Mouse (Mus musculus) hindlimb bud, embryonic 11.5 days (tissue): ENCODE data around the gene Insl6.

Experiments
- DNase-seq: peaks from one replicate; pipeline ENCODE4 v3.0.0-alpha.2; 2012; ENCODE audit warnings: low read depth, low spot score; ENCODE audit errors: extremely low spot score

Gene Insl6

GRCm38 (mm10) chr19:29292546-29292945 is 32.6 kb downstream of the Insl6 start:
- DNase-seq: no peak

- no peak for DNase-seq
These were observed 33.6 kb downstream of the Insl6 start for GRCm38 (mm10) chr19:29291532-29291931.

- DNase-seq: no peak
These were observed 37.3 kb downstream of the Insl6 start for GRCm38 (mm10) chr19:29287863-29288262.

GRCm38 (mm10) chr19:29285451-29285869 is 39.7 kb downstream of the Insl6 start:
- no peak for DNase-seq

GRCm38 (mm10) chr19:29278944-29279587 is 46.1 kb downstream of the Insl6 start:
- no peak for DNase-seq

GRCm38 (mm10) chr19:29276414-29276813 is 48.7 kb downstream of the Insl6 start:
- no peak for DNase-seq

- DNase-seq: no peak
These were observed 52.9 kb downstream of the Insl6 start for GRCm38 (mm10) chr19:29272011-29272809.
